Comparison of ENCODE assay signal across 26 mouse cellular contexts in genomic region chr12:111790631-111791030, GRCm38 (mm10). TPM values are rescaled to one million over a fixed set of nuclear protein-coding genes. Genes with fewer than 3 reads are reported as not detected.
DNase-seq lines count a peak whose midpoint lies in the region; ATAC-seq lines count a peak whose summit lies in the region.
"Had no signal": no experiment of that assay in that cellular context is flagged by ENCODE, and none has a peak within 500 bp of the region (broad histone marks: within the 10 kb centered on the region; RNA-seq: fewer than 3 reads in every experiment).

No protein-coding gene starts in this region.

- no peaks in the 10 kb centered on the region for H3K9me3 ChIP-seq in kidney, embryonic 15.5 days (replicated peaks)
- H3K9me3 ChIP-seq in intestine, embryonic 14.5 days (ENCODE audit: control insufficient read depth, low read length): no peaks in the 10 kb centered on the region
- H3K9me3 ChIP-seq in intestine, embryonic 15.5 days: no peaks in the 10 kb centered on the region
- no peaks in the 10 kb centered on the region for H3K9me3 ChIP-seq in liver, embryonic 13.5 days (replicated peaks)
- H3K9me3 ChIP-seq in midbrain, embryonic 10.5 days (replicated peaks): no peaks in the 10 kb centered on the region
- H3K9me3 ChIP-seq: heart, embryonic 15.5 days; limb, embryonic 10.5 days; limb, embryonic 15.5 days; megakaryocyte, embryonic 14.5 days had no signal

- H3K4me2 ChIP-seq in kidney, embryonic 15.5 days: no peak overlapping the region
- H3K4me2 ChIP-seq in intestine, embryonic 14.5 days (ENCODE audit: low read length): no peak overlapping the region
- H3K4me2 ChIP-seq in intestine, embryonic 15.5 days (replicated peaks): no peak overlapping the region
- H3K4me2 ChIP-seq in liver, embryonic 13.5 days: no peak overlapping the region
- H3K4me2 ChIP-seq: heart, embryonic 15.5 days; limb, embryonic 15.5 days had no signal

- ATAC-seq in kidney, embryonic 15.5 days (replicated peaks; ENCODE audit: low FRiP score): no peak
- ATAC-seq in intestine, embryonic 14.5 days (replicated peaks; ENCODE audit: low FRiP score, low TSS enrichment, low read depth): 0 out of 2 replicates have a peak, but pooled peaks have one; percentile 7
- ATAC-seq in intestine, embryonic 15.5 days: no peak
- no peak for ATAC-seq in liver, embryonic 13.5 days (ENCODE audit: low read depth)
- ATAC-seq in activated CD4-positive, CD25-positive, alpha-beta regulatory T cell, adult 4 months: no peak
- ATAC-seq: hindbrain, postnatal 0 days; lung, postnatal 0 days had no signal

- no peak for DNase-seq in kidney, adult 8-10 months
- no peak for DNase-seq in intestine, embryonic 14.5 days (ENCODE audit: low spot score)
- no peak for DNase-seq in liver, embryonic 13.5 days
- DNase-seq in midbrain, embryonic 10.5 days (ENCODE audit: low spot score): no peak
- no peak for DNase-seq in right cerebral cortex, postnatal 10 days (ENCODE audit: low spot score in 2 of 2)
- DNase-seq: adrenal gland, adult 2 months; adrenal gland, postnatal 36 days; B cell, adult 2 months; cerebellum, adult 18-20 months; cerebellum, postnatal 14 days; gastrocnemius, postnatal 14 days; layer of hippocampus, postnatal 36 days; lung, postnatal 4 days; midbrain, embryonic 14.5 days; right cerebral cortex, postnatal 14 days; thymus, postnatal 14 days had no signal

- no peak overlapping the region for H3K4me3 ChIP-seq in kidney, embryonic 15.5 days (replicated peaks)
- no peak overlapping the region for H3K4me3 ChIP-seq in intestine, embryonic 14.5 days (ENCODE audit: low read depth, low read length)
- H3K4me3 ChIP-seq in intestine, embryonic 15.5 days (replicated peaks): no peak overlapping the region
- H3K4me3 ChIP-seq in liver, embryonic 13.5 days (replicated peaks): no peak overlapping the region
- H3K4me3 ChIP-seq in midbrain, embryonic 10.5 days: no peak overlapping the region
- H3K4me3 ChIP-seq: erythroblast, embryonic 14.5 days; heart, embryonic 15.5 days; limb, embryonic 10.5 days; limb, embryonic 15.5 days had no signal

- no peak overlapping the region for H3K9ac ChIP-seq in kidney, embryonic 15.5 days
- no peak overlapping the region for H3K9ac ChIP-seq in intestine, embryonic 14.5 days (ENCODE audit: low read length)
- no peak overlapping the region for H3K9ac ChIP-seq in intestine, embryonic 15.5 days
- no peak overlapping the region for H3K9ac ChIP-seq in liver, embryonic 13.5 days
- H3K9ac ChIP-seq: heart, embryonic 15.5 days; limb, embryonic 15.5 days had no signal

- H3K27ac ChIP-seq in kidney, embryonic 15.5 days: peak overlapping the region; percentile 75
- no peak overlapping the region for H3K27ac ChIP-seq in intestine, embryonic 14.5 days (ENCODE audit: low read depth)
- H3K27ac ChIP-seq in intestine, embryonic 15.5 days: peak overlapping the region; percentile 62
- H3K27ac ChIP-seq in liver, embryonic 13.5 days: peak overlapping the region; percentile 72
- no peak overlapping the region for H3K27ac ChIP-seq in midbrain, embryonic 10.5 days (replicated peaks)
- H3K27ac ChIP-seq: heart, embryonic 15.5 days; limb, embryonic 10.5 days; limb, embryonic 15.5 days had no signal

- peaks cover 99% of the 10 kb centered on the region for H3K36me3 ChIP-seq in kidney, embryonic 15.5 days
- H3K36me3 ChIP-seq in intestine, embryonic 14.5 days (ENCODE audit: control insufficient read depth, insufficient read depth, low read length): peaks cover 98% of the 10 kb centered on the region
- H3K36me3 ChIP-seq in intestine, embryonic 15.5 days: peaks cover 44% of the 10 kb centered on the region
- H3K36me3 ChIP-seq in liver, embryonic 13.5 days: peaks cover 97% of the 10 kb centered on the region
- H3K36me3 ChIP-seq in midbrain, embryonic 10.5 days: peaks cover 100% of the 10 kb centered on the region

- H3K4me1 ChIP-seq in kidney, embryonic 15.5 days: 0 out of 2 replicates have a peak, but pooled peaks cover 3% of the 10 kb centered on the region
- H3K4me1 ChIP-seq in intestine, embryonic 14.5 days (replicated peaks; ENCODE audit: control insufficient read depth, insufficient read depth, low read length): no peaks in the 10 kb centered on the region
- no peaks in the 10 kb centered on the region; the same call in 1 of the 2 replicates for H3K4me1 ChIP-seq in intestine, embryonic 15.5 days (replicated peaks)
- peaks cover 51% of the 10 kb centered on the region for H3K4me1 ChIP-seq in liver, embryonic 13.5 days (replicated peaks)
- H3K4me1 ChIP-seq in midbrain, embryonic 10.5 days: no peaks in the 10 kb centered on the region
- H3K4me1 ChIP-seq: limb, embryonic 10.5 days; limb, embryonic 15.5 days had no signal

- H3K27me3 ChIP-seq in kidney, embryonic 15.5 days: no peaks in the 10 kb centered on the region
- H3K27me3 ChIP-seq in intestine, embryonic 14.5 days (replicated peaks; ENCODE audit: control insufficient read depth, insufficient read depth, low read length): no peaks in the 10 kb centered on the region
- no peaks in the 10 kb centered on the region for H3K27me3 ChIP-seq in intestine, embryonic 15.5 days (replicated peaks)
- H3K27me3 ChIP-seq in liver, embryonic 13.5 days: no peaks in the 10 kb centered on the region
- H3K27me3 ChIP-seq in midbrain, embryonic 10.5 days (ENCODE audit: low read depth, poor library complexity, severe bottlenecking): no peaks in the 10 kb centered on the region
- H3K27me3 ChIP-seq: heart, embryonic 15.5 days; limb, embryonic 15.5 days; megakaryocyte, embryonic 14.5 days had no signal

- WGBS in kidney, embryonic 15.5 days: 90% methylated on average over 7 of the region's 7 CpGs
- WGBS in intestine, embryonic 14.5 days: 87% methylated on average over 7 of the region's 7 CpGs
- 82% methylated on average over 7 of the region's 7 CpGs for WGBS in intestine, embryonic 15.5 days
- 72% methylated on average over 7 of the region's 7 CpGs for WGBS in liver, embryonic 13.5 days (ENCODE audit: insufficient replicate concordance)
- WGBS in midbrain, embryonic 10.5 days: 90% methylated on average over 7 of the region's 7 CpGs

RNA-seq across cellular contexts. Expression of gene Xrcc3, which starts 23.0 kb away (rescaled TPM):
- 14.0 and 14.3 TPM in 2 replicates for polyA plus RNA-seq in kidney, embryonic 15.5 days (2015; fragmentation: Nextera tagmentation; extraction: Ambion mirVana)
- 14.6 and 16.3 TPM in 2 replicates for polyA plus RNA-seq in intestine, embryonic 14.5 days (2014; fragmentation: Nextera tagmentation; extraction: Ambion mirVana)
- polyA plus RNA-seq in intestine, embryonic 15.5 days (2015; fragmentation: Nextera tagmentation; extraction: Ambion mirVana): 8.9 and 9.9 TPM in 2 replicates
- 3.9 and 5.1 TPM in 2 replicates for polyA plus RNA-seq in liver, embryonic 13.5 days (2015; fragmentation: Nextera tagmentation; extraction: Ambion mirVana)
- polyA plus RNA-seq in midbrain, embryonic 10.5 days (2016; fragmentation: Nextera tagmentation; extraction: Ambion mirVana): 16.7 and 18.2 TPM in 2 replicates
- 1 to 10 TPM; 4.0 to 5.6 TPM for polyA plus RNA-seq in activated CD4-positive, CD25-positive, alpha-beta regulatory T cell, adult 4 months (2017; shearing (Covaris generic))

RNA-seq across cellular contexts. Expression of gene Zfyve21, which starts 23.3 kb away (rescaled TPM):
- polyA plus RNA-seq in kidney, embryonic 15.5 days (2015; fragmentation: Nextera tagmentation; extraction: Ambion mirVana): 117 and 125 TPM in 2 replicates
- 160 and 164 TPM in 2 replicates for polyA plus RNA-seq in intestine, embryonic 14.5 days (2014; fragmentation: Nextera tagmentation; extraction: Ambion mirVana)
- 183 and 191 TPM in 2 replicates for polyA plus RNA-seq in intestine, embryonic 15.5 days (2015; fragmentation: Nextera tagmentation; extraction: Ambion mirVana)
- polyA plus RNA-seq in liver, embryonic 13.5 days (2015; fragmentation: Nextera tagmentation; extraction: Ambion mirVana): 53.3 and 54.7 TPM in 2 replicates
- 75.3 and 79.2 TPM in 2 replicates for polyA plus RNA-seq in midbrain, embryonic 10.5 days (2016; fragmentation: Nextera tagmentation; extraction: Ambion mirVana)
- 1 to 10 TPM; 3.4 to 3.5 TPM for polyA plus RNA-seq in activated CD4-positive, CD25-positive, alpha-beta regulatory T cell, adult 4 months (2017; shearing (Covaris generic))

RNA-seq across cellular contexts. Expression of gene Klc1, which starts 32.0 kb away (rescaled TPM):
- polyA plus RNA-seq in kidney, embryonic 15.5 days (2015; fragmentation: Nextera tagmentation; extraction: Ambion mirVana): 81.8 and 98.5 TPM in 2 replicates
- polyA plus RNA-seq in intestine, embryonic 14.5 days (2014; fragmentation: Nextera tagmentation; extraction: Ambion mirVana): 109 and 121 TPM in 2 replicates
- polyA plus RNA-seq in intestine, embryonic 15.5 days (2015; fragmentation: Nextera tagmentation; extraction: Ambion mirVana): 91.1 and 92.1 TPM in 2 replicates
- 22.5 and 24.0 TPM in 2 replicates for polyA plus RNA-seq in liver, embryonic 13.5 days (2015; fragmentation: Nextera tagmentation; extraction: Ambion mirVana)
- polyA plus RNA-seq in midbrain, embryonic 10.5 days (2016; fragmentation: Nextera tagmentation; extraction: Ambion mirVana): 189 and 265 TPM in 2 replicates
- 10 to 100 TPM; 14.7 to 17.6 TPM for polyA plus RNA-seq in activated CD4-positive, CD25-positive, alpha-beta regulatory T cell, adult 4 months (2017; shearing (Covaris generic))

Comparison
In these comparisons a context has a peak if more than half of its experiments do, and no peak if none do; other contexts are left out.
1. H3K27ac ChIP-seq: peak in kidney, embryonic 15.5 days (single experiment), intestine, embryonic 15.5 days (single experiment) and liver, embryonic 13.5 days (single experiment); none in intestine, embryonic 14.5 days (single experiment) and midbrain, embryonic 10.5 days (single experiment).
2. RNA of gene Zfyve21, which starts 23.3 kb away (polyA plus RNA-seq): 183 to 191 TPM in intestine, embryonic 15.5 days, 160 to 164 TPM in intestine, embryonic 14.5 days, 117 to 125 TPM in kidney, embryonic 15.5 days, 75.3 to 79.2 TPM in midbrain, embryonic 10.5 days and 53.3 to 54.7 TPM in liver, embryonic 13.5 days; 3.4 to 3.5 TPM in activated CD4-positive, CD25-positive, alpha-beta regulatory T cell, adult 4 months; every median in the first group is over 10 times any median in the second.